Mouse (Mus musculus) CH12.LX (cell line): ENCODE measurements at regions not wholly inside any gene's neighbourhood (a gene's known extent, or its start where the extent isn't known, plus 50 kb on each side); places are given as distances from the start of the nearest gene placed in this dataset.

Experiments used
- CTCF ChIP-seq, 2 experiments: IDR thresholded peaks in 1 of 2; conservative IDR thresholded peaks in 1 of 2; 2 replicates each; pipeline ENCODE4 v1.5.1; 2011 to 2012; ENCODE audit warnings: low read depth in 2 of 2, low read length in 2 of 2, improper control_type of control experiment in 1 of 2, inconsistent platforms in 1 of 2, mild to moderate bottlenecking in 1 of 2, moderate library complexity in 1 of 2
- E2F4 ChIP-seq: IDR thresholded peaks from 2 replicates; pipeline ENCODE4 v1.6.1; 2011; ENCODE audit warnings: low read depth, low read length, improper control_type of control experiment; ENCODE audit not compliant: insufficient replicate concordance
- POLR2A ChIP-seq: IDR thresholded peaks from 2 replicates; pipeline ENCODE4 v1.6.1; 2011; ENCODE audit warnings: low read depth, mild to moderate bottlenecking, improper control_type of control experiment, low read length

DNA sequence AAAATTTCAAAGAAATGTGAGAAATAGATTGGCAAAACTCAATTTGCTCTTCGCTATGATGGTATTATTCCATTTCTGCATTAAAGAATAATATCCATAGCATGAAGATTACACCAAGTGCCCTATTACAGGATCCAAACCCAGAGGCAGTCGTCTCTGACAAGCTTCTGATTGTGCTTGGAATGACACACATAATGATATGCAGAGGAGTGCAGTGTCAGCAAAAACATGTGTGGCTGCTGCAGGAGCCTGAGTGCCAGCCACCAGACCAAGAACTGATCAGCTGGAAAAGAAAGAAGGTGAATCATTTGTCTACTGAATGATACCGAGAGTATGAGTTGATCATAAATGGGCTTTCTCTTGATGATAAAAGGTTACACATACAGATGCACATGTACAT is 137.3 kb downstream of the Il15 start:
- TF ChIP-seq E2F4 (no peak), CTCF (conservative IDR thresholded peaks at IDR 0.05 in 1 of 2, IDR thresholded peaks at IDR 0.05 in 1 of 2; ENCODE audit: low read depth in 2 of 2, low read length in 2 of 2) (no peak), POLR2A (no peak)
